Mouse (Mus musculus) thymus, adult 2 months (tissue): ENCODE measurements around the gene Susd5.

Source experiments
- CTCF ChIP-seq: fragments of 200-500 bp; IDR thresholded peaks from 2 replicates; pipeline ENCODE4 v1.5.1; 2012; ENCODE audit warnings: mild to moderate bottlenecking, control low read depth, low read length, moderate library complexity, borderline replicate concordance; ENCODE audit not compliant: control insufficient read depth, poor library complexity, insufficient read depth; ENCODE audit errors: extremely low read depth
- POLR2A ChIP-seq: fragments of 200-500 bp; IDR thresholded peaks from 2 replicates; pipeline ENCODE4 v1.6.1; 2012; ENCODE audit warnings: mild to moderate bottlenecking, low read length, control low read depth, moderate library complexity; ENCODE audit not compliant: control insufficient read depth, poor library complexity, insufficient read depth; ENCODE audit errors: extremely low read depth

DNA sequence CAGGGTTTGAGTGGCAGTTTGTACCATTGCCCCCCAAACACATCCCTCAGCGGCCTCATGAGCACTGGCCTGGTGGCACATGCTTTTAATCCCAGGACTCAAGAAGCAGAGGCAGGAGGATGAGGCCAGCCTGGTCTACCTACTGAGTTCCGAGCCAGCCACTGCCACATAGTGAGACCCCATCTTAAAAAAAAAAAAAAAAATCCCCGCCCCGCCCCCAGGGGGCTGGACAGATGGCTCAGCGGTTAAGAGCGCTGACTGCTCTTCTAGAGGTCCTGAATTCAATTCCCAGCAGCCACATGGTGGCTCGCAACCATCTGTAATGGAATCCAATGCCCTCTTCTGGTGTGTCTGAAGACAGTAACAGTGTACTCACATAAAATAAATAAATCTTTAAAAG lies 6.8 kb upstream of the Susd5 start:
- TF ChIP-seq CTCF: no peak
- no peak for TF ChIP-seq POLR2A
